In genomic region chr13:24241201-24241600, GRCm38 (mm10) we compare ENCODE assay signal across 22 mouse cellular contexts. TPM values are rescaled to one million over a fixed set of nuclear protein-coding genes. Genes with fewer than 3 reads are reported as not detected.
DNase-seq lines count a peak whose midpoint lies in the region; ATAC-seq and TF ChIP-seq lines count a peak whose summit lies in the region.
"Had no signal": no experiment of that assay in that cellular context is flagged by ENCODE, and none has a peak within 500 bp of the region (broad histone marks: within the 10 kb centered on the region; RNA-seq: fewer than 3 reads in every experiment).

No protein-coding gene starts in this region.

- no peak overlapping the region for H3K27ac ChIP-seq in bone marrow macrophage, adult 2 months (ENCODE audit: insufficient read depth, low read depth, low read length)
- H3K27ac ChIP-seq in liver, embryonic 12.5 days, result no peak overlapping the region
- H3K27ac ChIP-seq: forebrain, embryonic 13.5 days; hindbrain, postnatal 0 days; liver, embryonic 15.5 days had no signal

- TF ChIP-seq POLR2A in bone marrow macrophage, adult 2 months (IDR thresholded peaks at IDR 0.05; ENCODE audit: borderline replicate concordance, low read depth, low read length), result no peak

- DNase-seq in heart, adult 11 months, result peak; percentile 64
- no peak for DNase-seq in heart, postnatal 36 days
- DNase-seq in induced T-regulatory cell, adult 2 months (ENCODE audit: low read depth), result peak; percentile 7
- peak; percentile 40 for DNase-seq in splenic B cell, adult 2 months (ENCODE audit: low read depth, low spot score)
- DNase-seq in thymus, postnatal 10 days (ENCODE audit: low spot score in 2 of 2), result no peak
- DNase-seq in lung, postnatal 10 days, result no peak
- DNase-seq: adrenal gland, adult 2 months; cerebellum, adult 11 months; cerebellum, postnatal 36 days; heart, postnatal 4 days; kidney, postnatal 25 days; lung, postnatal 14 days; thymus, postnatal 4 days had no signal

- no peak overlapping the region for H3K9ac ChIP-seq in liver, embryonic 12.5 days
- H3K9ac ChIP-seq: forebrain, embryonic 13.5 days; heart, embryonic 12.5 days; liver, embryonic 15.5 days had no signal

- H3K4me1 ChIP-seq in bone marrow macrophage, adult 2 months (ENCODE audit: control insufficient read depth, insufficient read depth, low read length), result no peaks in the 10 kb centered on the region
- peaks cover 22% of the 10 kb centered on the region for H3K4me1 ChIP-seq in liver, embryonic 12.5 days

- no peak for TF ChIP-seq CTCF in bone marrow macrophage, adult 2 months (IDR thresholded peaks at IDR 0.05; ENCODE audit: low read depth, low read length)

- no peak overlapping the region for H3K4me2 ChIP-seq in liver, embryonic 12.5 days
- H3K4me2 ChIP-seq: forebrain, embryonic 13.5 days; heart, embryonic 12.5 days; liver, embryonic 15.5 days had no signal

- peak overlapping the region; percentile 5; the same call in 1 of the 2 replicates for H3K4me3 ChIP-seq in bone marrow macrophage, adult 2 months (ENCODE audit: insufficient read depth, low read length)
- H3K4me3 ChIP-seq in liver, embryonic 12.5 days, result no peak overlapping the region
- H3K4me3 ChIP-seq: forebrain, embryonic 13.5 days; heart, embryonic 12.5 days; liver, embryonic 15.5 days had no signal

- H3K9me3 ChIP-seq in liver, embryonic 12.5 days (replicated peaks), result no peaks in the 10 kb centered on the region
- H3K9me3 ChIP-seq: forebrain, embryonic 13.5 days; heart, embryonic 12.5 days; liver, embryonic 15.5 days had no signal

- intact Hi-C loops in heart, postnatal 36 days (cut with DNase I), result no loop called here

- H3K36me3 ChIP-seq in splenic B cell, adult 2 months (ENCODE audit: control insufficient read depth, insufficient read depth, low read length, poor library complexity, severe bottlenecking), result no peaks in the 10 kb centered on the region
- H3K36me3 ChIP-seq in liver, embryonic 12.5 days, result no peaks in the 10 kb centered on the region
- H3K36me3 ChIP-seq: heart, embryonic 12.5 days; liver, embryonic 15.5 days had no signal

- no peak for ATAC-seq in liver, embryonic 12.5 days
- ATAC-seq: forebrain, embryonic 13.5 days; hindbrain, postnatal 0 days; midbrain, embryonic 16.5 days had no signal

- WGBS in liver, embryonic 12.5 days (ENCODE audit: insufficient replicate concordance), result 73% methylated on average over 5 of the region's 5 CpGs

- no peaks in the 10 kb centered on the region for H3K27me3 ChIP-seq in splenic B cell, adult 2 months (ENCODE audit: control insufficient read depth, insufficient read depth, low read length, poor library complexity, severe bottlenecking)
- H3K27me3 ChIP-seq in liver, embryonic 12.5 days (replicated peaks), result no peaks in the 10 kb centered on the region
- H3K27me3 ChIP-seq: CH12.LX; forebrain, embryonic 13.5 days; heart, embryonic 12.5 days; liver, embryonic 15.5 days had no signal

RNA-seq across cellular contexts. Expression of gene Carmil1, which starts 39.4 kb away (rescaled TPM):
- 1 to 10 TPM; 7.1 to 9.5 TPM for total RNA-seq in heart, postnatal 36 days (2021)
- 4.1 and 9.7 TPM in 2 replicates for polyA plus RNA-seq in bone marrow macrophage, adult 2 months (2012; ENCODE audit: insufficient read depth, insufficient read length, missing spikeins)
- polyA plus RNA-seq in liver, embryonic 12.5 days (2016; fragmentation: Nextera tagmentation; extraction: Ambion mirVana), result 9.9 and 10.7 TPM in 2 replicates
- total RNA-seq: megakaryocyte-erythroid progenitor cell, adult 5-6 weeks had no signal

Comparison
In these comparisons a context has a peak if more than half of its experiments do, and no peak if none do; other contexts are left out.
1. DNase-seq: peak in heart, adult 11 months (single experiment), induced T-regulatory cell, adult 2 months (single experiment) and splenic B cell, adult 2 months (single experiment); none in heart, postnatal 36 days (0 of 2), thymus, postnatal 10 days (0 of 2) and lung, postnatal 10 days (single experiment).